Mouse (Mus musculus): ENCODE data around the gene Slc22a18. TPM values are rescaled to one million over a fixed set of nuclear protein-coding genes. Genes with fewer than 3 reads are reported as not detected.
"Not testable (repeated sequence)": the region's sequence is repeated elsewhere in the genome, so short reads cannot be mapped to it uniquely, and the experiment has no call there.

The Slc22a18 gene
- total RNA-seq, 4 experiments from 2014 or later: 0.52 to 0.85 (median 0.54) TPM

DNA sequence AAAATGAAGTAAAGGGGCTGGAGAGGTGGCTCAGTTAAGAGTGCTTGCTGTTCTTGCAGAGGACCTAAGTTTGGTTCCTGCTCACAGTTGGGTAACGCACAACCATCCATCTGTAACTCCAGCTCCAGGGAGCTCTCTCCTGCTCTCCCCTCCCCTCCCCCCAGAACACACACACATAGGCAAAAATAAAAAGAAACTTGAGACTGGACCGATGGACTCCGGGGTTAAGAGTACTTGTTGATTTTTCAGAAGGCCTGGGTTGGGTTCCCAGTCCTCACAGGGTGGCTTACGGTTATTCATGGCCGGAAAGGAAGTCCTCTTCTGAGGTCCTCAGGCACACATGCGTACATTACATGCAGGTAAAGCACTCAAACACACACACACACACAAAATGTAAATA lies 30.4 kb downstream of the Slc22a18 start:
- no peak for DNase-seq (ENCODE audit: low spot score)

DNA sequence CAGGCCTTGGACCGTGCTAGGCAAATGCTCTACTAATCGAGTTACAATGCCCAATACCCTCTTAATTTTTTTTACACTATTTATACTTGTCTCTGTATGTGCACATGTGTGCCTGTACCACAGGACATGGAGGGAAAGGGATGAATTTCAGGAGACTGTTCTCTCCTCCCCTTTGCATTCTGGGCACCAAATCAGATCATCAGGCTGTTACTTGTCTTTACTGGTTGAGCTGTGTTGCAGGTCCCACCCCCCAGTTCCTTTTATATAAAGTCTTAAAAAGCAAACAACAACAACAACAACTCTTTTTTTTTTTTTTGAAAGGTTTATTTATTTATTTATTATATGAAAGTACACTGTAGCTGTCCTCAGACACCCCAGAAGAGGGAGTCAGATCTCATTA lies 31.9 kb downstream of the Slc22a18 start:
- DNase-seq (ENCODE audit: low spot score): no peak

DNA sequence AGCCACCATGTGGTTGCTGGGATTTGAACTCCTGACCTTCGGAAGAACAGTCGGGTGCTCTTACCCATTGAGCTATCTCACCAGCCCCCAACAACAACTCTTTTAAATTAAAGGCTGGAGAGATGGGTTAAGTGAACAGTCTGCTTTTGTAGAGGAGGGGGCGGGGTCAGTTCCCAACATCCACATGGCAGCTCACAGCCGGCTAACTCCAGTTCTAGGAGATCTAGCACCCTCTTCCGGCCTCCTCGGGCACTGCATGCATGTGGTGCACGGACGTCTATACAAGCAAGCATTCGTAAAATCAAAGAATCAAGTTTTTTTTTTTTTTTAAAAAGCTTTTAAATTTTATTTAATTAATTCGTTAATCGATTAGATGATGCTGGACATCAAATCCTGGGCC lies 32.3 kb downstream of the Slc22a18 start:
- peak; percentile 74 for DNase-seq (ENCODE audit: low spot score)

DNA sequence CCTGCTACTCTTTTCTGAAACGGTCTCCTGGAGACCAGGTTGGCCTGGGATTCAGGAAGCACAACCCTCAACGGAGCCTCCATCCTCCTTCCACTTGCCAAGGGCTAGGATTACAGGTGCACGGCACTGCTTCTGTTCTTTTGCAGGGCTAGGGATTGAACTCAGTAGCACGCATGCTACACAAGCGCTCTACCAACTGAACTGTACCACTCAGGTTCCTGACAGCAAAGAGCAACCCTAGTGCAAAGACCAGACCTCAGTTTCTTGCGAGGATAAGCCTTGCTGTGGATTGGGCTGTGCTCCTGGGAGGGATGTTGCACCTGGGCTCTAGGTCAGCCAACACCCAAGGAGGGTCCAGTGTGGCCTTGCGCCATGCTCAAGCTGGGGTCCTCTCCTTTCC lies 32.7 kb downstream of the Slc22a18 start:
- no peak for DNase-seq (ENCODE audit: low spot score)

DNA sequence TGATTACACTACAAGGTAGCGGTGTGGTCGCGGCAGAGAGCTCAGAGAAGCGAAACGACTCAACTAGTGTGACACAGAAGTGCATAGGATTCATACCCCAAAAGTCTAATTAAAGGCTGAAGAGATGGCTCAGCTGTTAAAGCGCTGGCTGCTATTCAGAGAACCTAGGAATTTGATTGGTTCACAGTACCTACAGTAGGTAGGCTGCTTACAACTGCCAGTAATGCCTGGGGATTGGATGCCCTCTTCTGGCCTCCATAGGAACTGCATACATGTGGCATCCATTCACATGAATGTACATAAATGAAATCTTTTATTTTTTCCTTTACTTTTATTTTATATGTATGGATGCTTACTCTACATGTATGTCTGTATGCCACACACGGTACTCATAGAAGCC lies 33.1 kb downstream of the Slc22a18 start:
- peak; percentile 57 for DNase-seq (ENCODE audit: low spot score)

DNA sequence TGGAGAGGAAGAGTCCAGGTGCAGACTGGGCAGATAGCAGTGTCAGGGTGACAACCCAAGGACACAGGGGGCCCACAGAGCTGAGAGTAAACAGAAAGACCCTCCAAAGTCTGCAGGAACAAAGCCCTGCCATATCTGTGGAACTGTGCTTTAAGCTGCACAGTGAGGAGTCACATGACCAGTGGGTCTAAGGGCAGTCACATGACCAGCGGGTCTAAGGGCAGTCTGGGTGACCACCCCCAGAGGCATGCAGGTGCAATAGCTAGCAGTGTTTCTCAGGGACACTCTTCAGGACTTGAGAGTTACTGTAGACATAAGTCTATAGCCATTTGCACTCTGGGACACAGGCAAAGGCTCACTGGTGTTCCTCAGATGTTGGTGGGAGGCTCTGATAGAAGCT lies 36.0 kb downstream of the Slc22a18 start:
- DNase-seq (ENCODE audit: low spot score): no peak

DNA sequence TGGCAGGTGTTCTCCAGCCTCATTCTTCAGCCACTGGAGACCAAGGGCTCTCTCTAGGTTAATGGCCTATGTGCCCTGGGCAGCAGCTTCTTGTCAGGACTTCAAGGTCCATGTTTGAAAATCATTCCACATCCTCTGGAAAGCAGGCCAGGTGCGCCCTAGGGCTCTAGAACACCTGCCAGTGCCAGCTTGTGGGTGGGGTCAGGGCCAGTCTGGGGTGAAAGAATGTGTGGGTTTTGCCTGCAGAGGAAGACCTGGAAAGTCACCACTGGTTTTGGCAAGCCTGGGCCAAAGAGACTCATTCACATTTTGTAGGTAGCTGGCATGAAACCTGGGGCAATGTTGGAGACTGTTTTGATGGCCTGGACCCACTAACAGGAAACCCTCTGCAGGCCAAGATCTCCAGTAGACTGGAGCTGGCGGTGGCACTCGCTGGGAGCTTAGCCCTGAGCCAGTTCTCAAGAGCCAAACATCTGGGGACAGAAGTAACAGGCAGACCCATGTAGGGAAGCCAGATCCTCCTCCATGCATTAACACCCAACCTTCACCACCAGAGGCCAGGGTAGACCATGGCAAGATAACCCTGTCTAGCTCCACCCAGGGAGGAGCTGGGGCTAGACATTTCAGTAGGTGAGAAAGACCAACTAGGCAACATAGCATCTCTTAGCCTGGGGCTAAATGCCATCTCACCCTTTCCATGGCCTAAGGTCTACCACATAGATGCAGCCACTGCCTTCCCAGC lies 37.2 kb downstream of the Slc22a18 start:
- DNase-seq (ENCODE audit: low spot score): no peak

DNA sequence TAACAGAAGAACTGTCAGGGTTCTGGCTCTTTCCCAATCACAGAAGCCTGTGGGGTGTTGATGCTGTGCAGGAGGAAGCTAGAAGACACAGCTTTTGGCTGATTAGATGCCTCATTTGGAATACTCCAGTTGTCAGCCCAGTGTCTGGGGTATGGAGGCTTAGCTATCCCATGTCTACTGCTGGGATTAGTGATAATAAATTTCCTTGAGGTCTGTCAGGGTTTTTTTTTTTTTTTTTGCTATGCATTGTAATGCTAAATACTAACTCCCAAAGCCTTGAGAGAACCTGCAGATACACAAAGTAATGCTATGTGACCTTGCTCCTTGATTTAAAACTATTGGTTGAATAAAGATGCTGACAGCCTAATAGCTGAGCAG lies 37.8 kb downstream of the Slc22a18 start:
- no peak for DNase-seq (ENCODE audit: low spot score)

DNA sequence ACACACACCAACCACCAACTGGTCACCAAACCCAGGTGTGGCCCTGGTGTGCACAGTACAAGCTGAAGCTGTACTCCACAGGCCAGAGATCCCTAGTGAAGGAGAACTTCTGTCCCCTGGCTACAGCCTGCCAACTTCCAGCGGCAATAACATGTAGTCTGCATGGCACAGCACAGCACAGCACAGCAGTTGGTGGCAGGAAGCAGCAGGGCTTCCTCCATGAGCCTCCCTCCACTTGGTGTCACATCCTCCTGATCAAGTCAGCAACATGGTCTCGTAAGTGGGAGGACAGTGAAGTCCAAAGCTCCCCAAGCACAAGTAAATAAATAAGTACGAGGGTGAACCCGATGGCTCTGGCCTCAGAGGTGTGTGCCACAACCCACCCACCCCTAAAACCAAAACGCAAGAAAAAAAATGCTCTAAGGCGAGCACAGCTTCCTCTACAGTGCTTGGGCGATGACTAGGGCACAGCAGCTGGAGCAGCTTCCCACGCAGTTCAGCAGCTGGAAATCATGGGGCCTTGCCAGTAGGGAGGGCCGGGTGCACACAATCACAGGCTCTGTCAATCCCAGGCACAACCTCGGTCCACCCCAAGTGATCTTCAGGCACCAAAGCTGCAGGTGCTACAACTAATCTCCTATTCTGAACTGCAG lies 40.4 kb downstream of the Slc22a18 start:
- peak; percentile 41 for DNase-seq (ENCODE audit: low spot score)

DNA sequence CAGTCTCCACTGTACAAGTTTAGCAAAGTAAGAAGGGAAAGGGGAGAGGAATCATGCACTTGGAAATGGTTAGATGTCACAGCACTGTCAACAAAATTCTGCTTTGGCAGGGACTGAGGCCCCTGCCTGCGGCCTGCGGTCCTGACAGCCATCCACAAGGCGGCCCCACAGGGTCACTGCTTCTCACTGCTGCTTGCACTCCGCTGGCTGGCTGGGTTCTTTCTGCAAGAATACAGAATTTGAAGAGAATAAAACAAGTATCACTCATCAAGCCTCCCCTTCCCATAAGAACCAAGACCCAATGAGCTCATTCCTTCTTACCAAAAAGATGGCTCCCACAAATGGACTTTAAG lies 40.9 kb downstream of the Slc22a18 start:
- DNase-seq (ENCODE audit: low spot score): no peak

DNA sequence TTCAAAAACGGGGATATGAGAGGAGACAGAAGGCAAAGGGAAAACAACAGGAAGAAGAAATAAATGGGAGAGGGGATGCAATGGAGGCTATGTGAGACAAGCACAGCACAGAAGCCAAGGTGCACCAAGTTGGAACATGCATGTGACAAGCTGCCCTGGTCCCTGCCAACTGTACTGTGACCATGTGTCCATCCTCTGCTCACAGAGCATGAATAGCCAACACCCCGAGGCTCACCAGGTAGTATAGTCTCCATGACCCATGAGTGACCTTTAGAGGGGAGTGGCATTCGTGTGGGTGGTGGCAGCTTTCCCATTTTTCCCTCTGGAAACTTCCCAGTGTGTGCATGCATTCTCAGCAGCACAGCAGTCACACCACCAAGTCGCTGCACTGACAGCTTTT lies 45.8 kb downstream of the Slc22a18 start:
- no peak for DNase-seq (ENCODE audit: low spot score)

DNA sequence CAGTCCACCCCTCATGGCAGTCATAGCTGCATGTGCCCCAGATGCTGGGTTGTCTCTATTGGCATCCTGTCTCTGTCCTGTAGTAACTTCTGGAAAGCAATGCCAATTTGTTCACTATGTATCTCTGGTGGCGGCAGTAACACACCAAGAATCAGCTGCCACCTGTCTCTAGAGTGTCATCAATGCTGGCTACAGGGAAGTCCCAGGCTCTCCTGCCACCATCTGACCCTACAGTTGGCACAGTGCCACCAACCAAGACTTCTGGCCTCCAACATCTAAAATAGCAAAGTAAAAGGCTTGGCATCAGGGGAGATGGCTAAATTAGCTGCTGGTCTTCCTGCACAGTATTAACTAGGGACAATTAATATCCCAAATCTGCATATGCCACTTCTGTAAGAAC lies 58.9 kb downstream of the Slc22a18 start:
- DNase-seq (ENCODE audit: low spot score): no peak

DNA sequence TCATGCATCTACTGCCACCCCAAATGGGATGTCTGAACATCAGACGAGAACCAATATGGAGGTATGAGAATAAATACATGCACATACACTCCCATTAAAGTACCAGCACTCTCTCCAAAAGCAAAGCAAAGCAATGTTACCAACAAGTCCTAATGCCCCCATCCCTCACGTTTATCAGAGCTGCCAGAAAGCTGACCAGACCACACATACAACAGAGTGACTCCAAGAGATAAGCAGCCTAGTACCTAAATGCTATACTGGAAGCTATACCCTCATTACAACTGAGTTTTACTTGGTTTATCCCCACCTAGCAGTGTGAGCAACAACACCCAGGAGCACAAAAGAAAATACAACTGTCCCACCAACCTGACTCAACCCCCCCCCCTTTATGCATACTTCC lies 59.7 kb downstream of the Slc22a18 start:
- no peak for DNase-seq (ENCODE audit: low spot score)

DNA sequence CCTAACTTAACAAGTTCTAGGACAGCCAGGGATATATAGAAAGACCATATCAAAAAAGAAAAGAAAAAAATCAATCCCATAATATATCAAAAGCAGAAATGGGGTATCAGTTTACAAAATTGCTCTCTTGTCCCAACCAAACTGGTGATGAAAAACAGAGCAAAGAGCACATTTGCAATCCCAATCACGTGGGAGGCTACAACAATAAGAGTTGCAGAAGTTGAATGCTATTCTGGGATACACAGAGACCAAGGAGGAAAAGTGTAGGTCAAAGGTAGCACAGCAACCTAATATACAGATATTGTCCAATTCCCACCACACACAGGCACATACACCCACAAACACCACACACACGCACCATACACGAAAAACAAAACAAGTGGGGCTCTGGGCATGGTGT lies 62.7 kb downstream of the Slc22a18 start:
- no peak for DNase-seq (ENCODE audit: low spot score)

DNA sequence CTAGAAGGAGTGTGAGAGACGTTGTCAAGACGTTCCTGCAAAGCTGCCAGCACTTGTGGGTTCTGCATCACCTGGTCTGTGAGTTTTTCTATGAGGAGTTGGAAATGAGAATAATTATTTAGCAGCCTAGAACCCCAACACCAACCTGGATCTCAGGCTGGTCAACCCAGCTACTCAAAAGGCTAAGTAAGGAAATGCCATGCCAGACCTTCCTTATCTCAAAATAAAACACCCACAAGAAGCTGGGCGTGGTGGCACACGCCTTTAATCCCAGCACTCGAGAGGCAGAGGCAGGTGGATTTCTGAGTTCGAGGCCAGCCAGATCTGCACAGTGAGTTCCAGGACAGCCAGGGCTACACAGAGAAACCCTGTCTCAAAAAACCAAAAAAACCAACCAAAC lies 64.7 kb downstream of the Slc22a18 start:
- DNase-seq (ENCODE audit: low spot score): not testable (repeated sequence)

DNA sequence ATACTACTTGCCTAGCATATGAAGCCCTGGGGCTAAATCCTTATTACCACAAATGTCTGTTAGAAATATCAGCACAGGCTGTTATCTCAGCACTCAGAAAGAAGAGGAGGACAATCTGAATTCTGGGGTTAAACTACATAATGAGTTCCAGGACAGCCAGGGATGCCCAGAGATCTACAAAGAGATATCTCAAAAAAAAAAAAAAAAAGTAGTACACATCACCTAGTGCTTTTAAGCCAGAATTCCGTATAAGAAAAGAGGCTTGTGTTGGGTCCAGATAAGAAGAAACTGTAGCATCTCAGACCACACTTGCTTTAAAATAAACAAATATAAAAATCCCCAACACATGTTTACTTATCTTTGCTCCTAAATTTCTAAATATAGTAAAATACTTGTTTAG lies 65.1 kb downstream of the Slc22a18 start:
- DNase-seq (ENCODE audit: low spot score): no peak

DNA sequence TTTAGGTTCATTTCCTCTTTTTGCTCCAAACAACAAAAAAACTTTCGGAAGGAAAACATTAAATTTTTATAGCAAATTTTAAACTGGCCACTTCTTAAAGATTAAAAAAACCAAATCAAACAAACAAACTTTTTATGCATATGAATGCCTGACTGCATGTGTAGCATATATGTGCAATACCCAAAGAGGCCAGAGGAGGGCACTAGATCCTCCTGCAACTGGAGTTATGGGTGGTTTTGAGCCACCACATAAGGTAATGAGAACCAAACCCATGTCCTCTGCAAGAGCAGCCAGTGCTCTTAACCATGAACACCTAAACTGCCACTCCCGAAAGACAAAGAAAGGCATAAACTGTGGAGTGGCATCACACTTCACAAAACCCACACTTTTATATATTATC lies 70.8 kb downstream of the Slc22a18 start:
- DNase-seq (ENCODE audit: low spot score): no peak

DNA sequence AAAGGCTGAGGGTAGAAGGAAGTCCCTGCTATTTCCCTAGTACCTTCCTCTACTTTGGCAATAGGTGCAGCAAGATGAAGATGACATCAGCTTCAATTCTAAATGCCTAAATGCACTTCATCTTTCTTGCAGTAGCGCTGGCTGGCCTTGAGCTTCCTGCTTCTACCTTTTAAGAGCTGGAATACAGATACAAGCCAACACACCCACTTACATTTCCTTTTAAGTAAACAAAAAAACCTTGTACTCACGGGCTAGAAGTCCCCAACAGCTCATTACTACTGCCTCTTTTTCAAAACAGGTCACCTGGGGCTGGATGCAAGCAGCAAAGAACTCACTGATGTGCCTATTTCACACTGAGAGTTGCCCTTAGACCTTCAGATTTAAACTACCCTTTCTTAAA lies 73.0 kb downstream of the Slc22a18 start:
- no peak for DNase-seq (ENCODE audit: low spot score)

DNA sequence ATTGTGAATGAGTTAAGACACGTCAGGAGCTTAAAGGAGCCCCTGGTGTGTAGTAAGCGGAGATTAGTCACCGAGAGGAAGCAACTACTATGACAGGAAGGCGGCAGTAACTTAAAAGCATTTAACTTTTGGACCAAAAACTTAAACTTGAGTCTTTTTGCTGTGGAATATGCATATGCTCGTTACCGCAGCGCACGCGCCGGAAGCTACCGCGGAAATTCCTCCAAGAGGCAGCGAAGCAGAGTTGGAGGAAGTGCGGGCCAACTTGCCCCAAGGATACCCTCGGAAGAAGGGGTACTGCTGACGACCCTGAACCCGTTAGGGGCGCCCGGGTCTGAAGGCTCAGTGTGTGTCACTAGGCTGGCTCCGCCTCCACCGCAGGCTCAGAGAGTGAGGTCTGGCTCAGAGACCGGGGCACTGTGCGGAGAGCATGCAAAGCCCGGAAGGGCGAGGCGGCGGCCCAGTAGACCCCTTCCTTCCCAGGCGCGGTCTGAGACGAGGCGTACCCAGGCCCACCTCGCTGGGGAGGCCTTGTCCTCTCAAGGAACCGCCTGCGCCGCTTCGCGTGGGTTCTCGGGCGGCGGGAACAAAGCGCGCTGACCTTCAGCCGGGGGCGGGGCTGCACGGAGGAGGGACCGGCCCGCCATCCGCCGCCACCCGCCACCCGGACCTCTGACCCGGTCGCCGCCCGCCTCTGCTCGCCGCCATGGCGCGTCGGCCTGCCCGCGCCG lies 74.9 kb downstream of the Slc22a18 start:
- no peak for DNase-seq (ENCODE audit: low spot score)
